Mouse (Mus musculus) spleen, adult 2 months (tissue): ENCODE results near the gene Gxylt1. TPM values are rescaled to one million over a fixed set of nuclear protein-coding genes. Genes with fewer than 3 reads are reported as not detected.
A peak's percentile ranks its signal among the peaks of the same experiment; 100 is the strongest.
"Not testable (repeated sequence)": the region's sequence is repeated elsewhere in the genome, so short reads cannot be mapped to it uniquely, and the experiment has no call there.

Source experiments
- DNase-seq, 2 experiments: peaks; one replicate each; pipeline versions ENCODE4 v3.0.0 to v3.0.0-alpha.2; 2012 to 2021; ENCODE audit warnings: low spot score in 2 of 2, low read depth in 1 of 2
- H3K27ac ChIP-seq: fragments of 200-500 bp; 2 replicates; pipeline ENCODE4 v1.5.1; 2012; ENCODE audit warnings: low read length, inconsistent platforms; ENCODE audit not compliant: insufficient read depth
- H3K27me3 ChIP-seq: fragments of 200-500 bp; 2 replicates; pipeline ENCODE4 v1.6.1; 2012; ENCODE audit warnings: mild to moderate bottlenecking, moderate library complexity, low read length, inconsistent platforms; ENCODE audit not compliant: control insufficient read depth, insufficient read depth
- H3K36me3 ChIP-seq: fragments of 200-500 bp; 2 replicates; pipeline ENCODE4 v1.6.1; 2012; ENCODE audit warnings: mild to moderate bottlenecking, low read length, inconsistent platforms; ENCODE audit not compliant: control insufficient read depth, insufficient read depth
- H3K4me1 ChIP-seq: fragments of 200-500 bp; 2 replicates; pipeline ENCODE4 v1.6.1; 2011; ENCODE audit warnings: inconsistent platforms; ENCODE audit not compliant: control insufficient read depth, insufficient read depth, insufficient read length
- H3K4me3 ChIP-seq: fragments of 200-500 bp; 2 replicates; pipeline ENCODE4 v1.5.1; 2011; ENCODE audit warnings: mild to moderate bottlenecking, inconsistent platforms; ENCODE audit not compliant: insufficient read depth, insufficient read length; ENCODE audit errors: extremely low read depth
- CTCF ChIP-seq: fragments of 200-500 bp; IDR thresholded peaks from 2 replicates; pipeline ENCODE4 v1.5.1; 2011; ENCODE audit warnings: mild to moderate bottlenecking, inconsistent platforms; ENCODE audit not compliant: insufficient read depth, insufficient read length, insufficient replicate concordance; ENCODE audit errors: extremely low read depth
- POLR2A ChIP-seq: fragments of 200-500 bp; IDR thresholded peaks from 2 replicates; pipeline ENCODE4 v1.6.1; 2011; ENCODE audit warnings: low read depth, low read length, inconsistent platforms
- whole genome bisulfite sequencing: fragments of 180-500 bp; shearing (Covaris S2); methylation state at CpG from one replicate; pipeline ENCODE4 v1.1.7; 2018; 5-methylcytosine and 5-hydroxymethylcytosine counted together
- polyA plus RNA-seq: library from polyadenylated mRNA; depleted of rRNA; stranded (reverse); fragments of >200 nt; gene quantifications from 2 replicates; pipeline ENCODE4 v1.2.3, GENCODE M21; 2012

The Gxylt1 gene
- polyA plus RNA-seq, 1 experiment = 2.7 TPM

DNA sequence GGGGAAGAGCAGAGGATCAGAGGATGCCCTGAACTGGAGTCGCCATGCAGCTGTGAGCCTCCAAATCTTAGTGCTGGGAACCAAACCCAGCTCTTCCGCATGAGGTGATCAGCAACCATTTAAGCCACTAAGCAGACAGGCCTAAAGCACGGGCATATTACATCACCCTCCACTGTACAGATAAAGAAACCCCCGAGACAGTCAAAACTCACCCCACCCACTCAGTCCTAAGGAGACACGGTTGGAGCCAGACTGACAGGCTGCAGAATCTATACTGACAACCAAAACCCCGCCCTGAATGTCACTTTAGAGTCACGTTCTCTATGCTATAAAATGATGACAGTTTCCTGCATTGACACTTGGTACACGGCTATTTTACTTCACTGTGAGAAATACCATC is 21.8 kb downstream of the Gxylt1 start:
- no peak for DNase-seq
- TF ChIP-seq POLR2A (no peak), CTCF (no peak)
- H3K4me3 ChIP-seq = no peak overlapping the region
- H3K36me3 ChIP-seq = peaks cover 25% of the 10 kb centered on the region
- 80% methylated on average over 8 of the region's 8 CpGs for WGBS
- no peaks in the 10 kb centered on the region for H3K4me1 ChIP-seq
- no peak overlapping the region for H3K27ac ChIP-seq
- H3K27me3 ChIP-seq = no peaks in the 10 kb centered on the region

DNA sequence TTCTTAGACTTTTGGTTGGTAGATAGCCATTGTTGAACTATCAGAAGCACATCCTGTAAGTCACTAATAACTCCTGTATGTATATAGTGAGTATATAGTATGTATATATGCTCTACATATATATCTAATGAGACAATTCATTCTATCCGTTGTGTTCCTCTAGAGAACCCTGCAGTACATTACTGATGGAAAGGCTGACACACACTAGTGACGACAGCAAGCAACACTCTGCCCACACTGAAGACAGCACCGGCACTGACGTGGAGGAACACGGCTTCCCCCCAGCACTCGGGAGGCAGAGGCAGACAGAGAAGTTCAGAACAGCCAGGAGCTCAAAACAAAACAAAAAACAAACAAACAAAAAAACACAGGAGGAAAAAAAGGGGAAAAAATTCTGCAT is 22.6 kb downstream of the Gxylt1 start:
- H3K4me3 ChIP-seq = no peak overlapping the region
- no peaks in the 10 kb centered on the region for H3K4me1 ChIP-seq
- peaks cover 21% of the 10 kb centered on the region for H3K36me3 ChIP-seq
- no peaks in the 10 kb centered on the region for H3K27me3 ChIP-seq
- TF ChIP-seq CTCF (no peak), POLR2A (no peak)
- DNase-seq = no peak
- WGBS = 93% methylated on average over 6 of the region's 6 CpGs
- H3K27ac ChIP-seq = peak overlapping the region; percentile 60

DNA sequence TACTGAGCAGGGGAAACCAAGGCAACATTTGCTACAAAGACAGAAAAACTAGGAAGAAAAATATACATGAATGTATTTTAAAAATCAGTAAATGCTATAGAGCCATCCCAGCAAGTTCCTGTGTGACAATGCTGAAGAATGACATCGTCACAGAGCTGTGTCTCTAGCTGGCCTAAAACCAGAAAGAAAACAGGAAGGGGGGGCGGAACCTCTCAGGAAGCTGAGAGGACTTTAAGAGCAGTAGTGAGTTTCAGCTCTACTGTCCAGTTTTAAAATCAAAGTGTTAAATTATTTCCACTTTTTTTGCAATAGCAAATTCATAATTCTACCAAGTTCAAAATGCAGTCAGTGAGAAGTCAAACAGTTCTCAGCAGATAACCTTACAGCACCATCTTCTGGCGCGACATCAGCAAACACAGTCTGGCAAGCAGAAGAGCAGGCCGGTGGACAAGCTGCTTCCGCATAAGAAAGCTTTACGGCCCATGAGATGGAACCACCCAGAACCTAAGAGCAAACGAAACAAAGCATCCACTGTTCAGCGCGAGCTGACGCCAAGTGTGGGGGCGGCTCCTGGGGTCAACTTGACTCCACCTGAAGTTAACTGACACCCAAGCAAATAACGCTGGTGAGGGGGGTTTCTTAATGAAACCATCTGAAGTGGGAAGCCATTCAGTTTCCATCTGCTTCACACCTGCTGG is 23.3 kb downstream of the Gxylt1 start:
- Histone ChIP-seq H3K27ac (peak overlapping the region; percentile 60), H3K27me3 (no peaks in the 10 kb centered on the region), H3K4me1 (no peaks in the 10 kb centered on the region), H3K36me3 (peaks cover 16% of the 10 kb centered on the region), H3K4me3 (no peak overlapping the region)
- peak in 1 of 2 experiments; percentile 22 for DNase-seq
- WGBS = 67% methylated on average over 13 of the region's 13 CpGs
- no peak for TF ChIP-seq POLR2A
- TF ChIP-seq CTCF = no peak

DNA sequence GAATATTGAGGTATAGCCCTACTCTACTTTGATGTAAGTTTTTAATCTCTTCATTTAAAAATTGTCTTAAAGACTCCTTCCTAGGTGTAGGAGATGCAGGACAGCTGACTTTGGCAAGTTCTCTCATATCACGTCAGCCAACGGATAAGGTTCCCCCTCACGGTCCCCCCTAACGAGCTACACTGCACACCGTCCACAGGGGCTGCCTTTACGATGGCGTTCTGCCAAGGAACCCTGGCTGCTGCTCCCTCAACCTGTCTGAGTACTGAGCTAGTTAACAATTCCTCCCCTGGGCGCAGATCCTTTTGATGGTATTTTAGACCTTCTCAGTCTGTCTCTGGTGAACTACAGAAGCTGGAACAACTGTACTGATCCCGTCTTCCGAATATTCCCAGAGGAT is 31.8 kb downstream of the Gxylt1 start:
- no peaks in the 10 kb centered on the region for H3K27me3 ChIP-seq
- 95% methylated on average over 10 of the region's 10 CpGs for WGBS
- no peaks in the 10 kb centered on the region for H3K4me1 ChIP-seq
- H3K36me3 ChIP-seq = peaks cover 18% of the 10 kb centered on the region
- no peak overlapping the region for H3K27ac ChIP-seq
- no peak for DNase-seq
- no peak for TF ChIP-seq POLR2A
- TF ChIP-seq CTCF = no peak
- H3K4me3 ChIP-seq = no peak overlapping the region

DNA sequence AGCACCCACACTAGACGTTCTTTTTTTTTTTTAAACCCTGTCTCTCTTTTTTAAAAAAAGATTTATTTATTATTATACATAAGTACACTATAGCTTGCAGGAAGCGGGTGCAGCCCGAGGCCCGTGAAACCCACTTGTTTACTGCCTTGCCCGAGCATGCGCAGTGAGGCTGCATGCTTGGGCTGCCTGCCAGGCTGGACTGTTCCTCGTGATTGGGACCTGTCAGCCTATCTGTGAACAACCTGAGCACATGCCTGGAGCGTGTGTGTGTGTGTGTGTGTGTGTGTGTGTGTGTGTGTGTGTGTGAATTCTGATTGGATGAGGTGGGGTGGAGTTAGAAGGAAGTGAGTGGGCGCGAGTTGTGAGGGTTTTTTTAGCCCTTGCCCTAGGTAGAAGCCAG is 38.5 kb downstream of the Gxylt1 start:
- H3K36me3 ChIP-seq, H3K27ac ChIP-seq, H3K27me3 ChIP-seq, H3K4me3 ChIP-seq, DNase-seq, H3K4me1 ChIP-seq: not testable (repeated sequence)
- 86% methylated on average over 10 of the region's 10 CpGs for WGBS

DNA sequence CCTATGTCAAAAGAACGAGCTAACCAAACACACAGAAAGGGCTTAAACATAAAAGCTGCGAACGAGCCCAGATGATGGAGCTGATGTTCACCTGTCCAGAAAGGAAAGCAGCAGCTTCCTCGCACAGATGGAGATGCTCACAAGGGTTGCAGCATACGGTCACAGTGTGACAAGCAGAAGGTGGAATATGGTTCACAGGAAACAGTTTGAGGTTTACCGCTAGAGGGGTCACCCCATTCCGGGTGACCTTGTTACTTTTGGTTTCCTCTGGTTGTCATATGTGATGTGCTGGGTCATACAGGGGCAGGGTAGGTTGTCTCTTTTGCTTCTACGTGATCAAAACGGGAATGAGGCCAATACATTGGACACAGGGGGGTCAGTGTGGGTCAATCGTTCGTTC is 46.0 kb downstream of the Gxylt1 start:
- Histone ChIP-seq H3K4me3 (no peak overlapping the region), H3K27me3 (no peaks in the 10 kb centered on the region), H3K27ac (no peak overlapping the region), H3K4me1 (no peaks in the 10 kb centered on the region), H3K36me3 (no peaks in the 10 kb centered on the region)
- 28% methylated on average over 11 of the region's 11 CpGs for WGBS
- no peak for TF ChIP-seq CTCF
- no peak for TF ChIP-seq POLR2A
- DNase-seq = no peak

DNA sequence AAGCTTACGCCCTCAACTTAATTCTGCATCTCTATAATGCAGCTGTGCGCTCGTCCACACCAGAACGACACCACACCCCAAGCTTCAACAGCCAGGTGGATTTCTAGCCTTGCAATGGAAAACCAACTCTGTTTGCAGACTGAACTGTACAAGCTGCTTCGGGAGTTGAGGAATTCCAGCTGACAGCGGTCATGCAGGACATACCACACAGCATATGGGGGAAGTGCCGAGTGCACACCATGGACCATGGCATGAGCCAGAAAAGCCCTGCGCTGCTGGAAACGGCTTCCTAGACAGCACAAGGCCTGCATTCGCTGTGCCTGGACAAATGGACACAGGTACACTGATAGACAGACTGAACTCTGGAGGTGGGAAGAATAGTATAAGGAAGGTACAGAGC is 46.6 kb downstream of the Gxylt1 start:
- H3K36me3 ChIP-seq = no peaks in the 10 kb centered on the region
- TF ChIP-seq POLR2A (no peak), CTCF (no peak)
- H3K27ac ChIP-seq = no peak overlapping the region
- no peaks in the 10 kb centered on the region for H3K4me1 ChIP-seq
- H3K27me3 ChIP-seq = no peaks in the 10 kb centered on the region
- no peak overlapping the region for H3K4me3 ChIP-seq
- 93% methylated on average over 10 of the region's 10 CpGs for WGBS
- no peak for DNase-seq
